Comparison of ENCODE assay signal across 8 mouse cellular contexts in the genomic region with DNA sequence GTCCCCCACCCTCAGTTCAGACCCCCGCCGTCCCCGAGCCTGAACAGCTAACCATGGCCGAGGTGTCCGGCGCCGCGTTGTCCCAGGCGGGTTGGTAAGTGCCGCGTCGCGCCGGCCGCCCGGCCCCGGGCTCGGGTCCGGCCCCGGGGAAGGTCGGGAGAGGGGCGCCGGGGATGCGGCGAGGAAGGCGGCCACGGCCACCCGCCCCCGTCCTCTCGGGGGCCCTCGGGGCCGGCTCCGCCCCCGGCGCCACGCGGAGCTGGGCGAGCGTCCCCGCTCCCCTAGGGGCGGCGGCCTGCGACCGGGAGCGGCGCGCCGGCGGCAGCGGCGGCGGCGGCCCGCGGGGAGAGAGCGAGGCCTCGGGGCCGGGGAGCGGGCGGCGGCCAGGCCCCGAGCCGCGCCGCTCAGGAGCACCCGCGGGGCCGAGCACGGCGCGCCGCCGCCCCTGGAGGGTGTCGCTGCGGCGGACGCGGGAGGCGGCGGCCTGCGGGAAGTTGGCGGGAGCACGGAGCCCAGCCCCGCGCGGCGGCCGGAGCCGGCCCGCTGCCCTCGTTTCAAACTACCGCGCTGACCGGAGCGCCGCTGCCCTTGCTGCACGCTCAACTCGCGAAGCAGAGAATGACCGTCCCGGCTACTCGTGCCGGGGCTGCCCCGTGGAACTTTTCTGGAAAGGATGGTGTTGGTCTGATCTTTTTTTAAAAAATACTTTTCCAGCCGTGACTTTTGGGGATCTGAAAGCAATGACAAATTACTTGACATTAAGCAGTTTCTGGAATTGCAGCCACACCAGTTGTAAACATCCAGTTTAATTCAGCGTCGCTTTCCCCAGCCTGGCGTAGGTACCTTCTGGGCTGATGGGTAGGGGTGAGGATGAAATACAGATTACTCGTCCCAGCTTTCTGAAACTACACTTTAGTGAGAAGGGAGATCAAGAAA. TPM values are rescaled to one million over a fixed set of nuclear protein-coding genes. Genes with fewer than 3 reads are reported as not detected.
DNase-seq lines count a peak whose midpoint lies in the region; ATAC-seq and TF ChIP-seq lines count a peak whose summit lies in the region.

No protein-coding gene starts in this region.

- WGBS in intestine, embryonic 14.5 days: under 1% methylated on average over 82 of the region's 109 CpGs
- under 1% methylated on average over 81 of the region's 109 CpGs for WGBS in limb, embryonic 12.5 days
- under 1% methylated on average over 58 of the region's 109 CpGs for WGBS in midbrain, embryonic 12.5 days
- 1% methylated on average over 84 of the region's 109 CpGs for WGBS in spleen, adult 2 months

- peak overlapping the region; percentile 63 for H3K4me2 ChIP-seq in intestine, embryonic 14.5 days (ENCODE audit: low read length)
- H3K4me2 ChIP-seq in limb, embryonic 12.5 days: peak overlapping the region; percentile 73
- H3K4me2 ChIP-seq in midbrain, embryonic 12.5 days (replicated peaks): peak overlapping the region; percentile 68

- TF ChIP-seq POLR2A in cortical plate, adult 2 months (IDR thresholded peaks at IDR 0.05; ENCODE audit: extremely low read depth, insufficient read depth, low read length): no peak
- no peak for TF ChIP-seq POLR2A in spleen, adult 2 months (IDR thresholded peaks at IDR 0.05; ENCODE audit: low read depth, low read length)

- peak overlapping the region; percentile 55 for H3K4me3 ChIP-seq in cortical plate, adult 2 months (ENCODE audit: insufficient read depth, low read length)
- H3K4me3 ChIP-seq in intestine, embryonic 14.5 days (ENCODE audit: low read depth, low read length): peak overlapping the region; percentile 78
- H3K4me3 ChIP-seq in limb, embryonic 12.5 days (replicated peaks): peak overlapping the region; percentile 80
- peak overlapping the region; percentile 82 for H3K4me3 ChIP-seq in midbrain, embryonic 12.5 days
- H3K4me3 ChIP-seq in spleen, adult 2 months (ENCODE audit: extremely low read depth, insufficient read depth, insufficient read length): peak overlapping the region; percentile 92

- no peaks in the 10 kb centered on the region for H3K36me3 ChIP-seq in intestine, embryonic 14.5 days (ENCODE audit: control insufficient read depth, insufficient read depth, low read length)
- no peaks in the 10 kb centered on the region for H3K36me3 ChIP-seq in limb, embryonic 12.5 days
- H3K36me3 ChIP-seq in midbrain, embryonic 12.5 days: no peaks in the 10 kb centered on the region
- H3K36me3 ChIP-seq in spleen, adult 2 months (ENCODE audit: control insufficient read depth, insufficient read depth, low read length): no peaks in the 10 kb centered on the region

- peak overlapping the region; percentile 95 for H3K9ac ChIP-seq in intestine, embryonic 14.5 days (ENCODE audit: low read length)
- H3K9ac ChIP-seq in limb, embryonic 12.5 days (replicated peaks): peak overlapping the region; percentile 97
- H3K9ac ChIP-seq in midbrain, embryonic 12.5 days (replicated peaks): peak overlapping the region; percentile 95

- TF ChIP-seq CTCF in cortical plate, adult 2 months (IDR thresholded peaks at IDR 0.05; ENCODE audit: extremely low read depth, insufficient read depth, low read length): no peak
- TF ChIP-seq CTCF in spleen, adult 2 months (IDR thresholded peaks at IDR 0.05; ENCODE audit: extremely low read depth, insufficient read depth, insufficient read length, insufficient replicate concordance): no peak

- H3K9me3 ChIP-seq in intestine, embryonic 14.5 days (ENCODE audit: control insufficient read depth, low read length): no peaks in the 10 kb centered on the region
- no peaks in the 10 kb centered on the region for H3K9me3 ChIP-seq in limb, embryonic 12.5 days
- H3K9me3 ChIP-seq in midbrain, embryonic 12.5 days: no peaks in the 10 kb centered on the region

- peak; percentile 67 for ATAC-seq in intestine, embryonic 14.5 days (replicated peaks; ENCODE audit: low FRiP score, low TSS enrichment, low read depth)
- peak; percentile 73 for ATAC-seq in limb, embryonic 12.5 days (ENCODE audit: insufficient number of reproducible peaks, insufficient read depth, low FRiP score, low TSS enrichment, low read depth)
- peak; percentile 80 for ATAC-seq in midbrain, embryonic 12.5 days (ENCODE audit: low FRiP score, low read depth)

- intact Hi-C loops in gastrocnemius, postnatal 14 days (cut with DNase I; ENCODE audit: low total_unique reads): no loop called here

- no peaks in the 10 kb centered on the region for H3K27me3 ChIP-seq in intestine, embryonic 14.5 days (replicated peaks; ENCODE audit: control insufficient read depth, insufficient read depth, low read length)
- no peaks in the 10 kb centered on the region for H3K27me3 ChIP-seq in limb, embryonic 12.5 days
- no peaks in the 10 kb centered on the region for H3K27me3 ChIP-seq in midbrain, embryonic 12.5 days
- no peaks in the 10 kb centered on the region for H3K27me3 ChIP-seq in spleen, adult 2 months (ENCODE audit: control insufficient read depth, insufficient read depth, low read length)

- peak; percentile 17 to 29 for DNase-seq in thymus, adult 18-20 months
- DNase-seq in thymus, postnatal 25 days: no peak
- peak; percentile 60 for DNase-seq in gastrocnemius, postnatal 14 days
- peak; percentile 83 for DNase-seq in intestine, embryonic 14.5 days (ENCODE audit: low spot score)
- peak in 1 of 2 experiments; percentile 43 for DNase-seq in spleen, adult 2 months (ENCODE audit: low read depth in 1 of 2, low spot score in 2 of 2)

- H3K4me1 ChIP-seq in cortical plate, adult 2 months (ENCODE audit: control insufficient read depth, insufficient read depth, low read length): no peaks in the 10 kb centered on the region; the same call in 1 of the 2 replicates
- peaks cover 17% of the 10 kb centered on the region for H3K4me1 ChIP-seq in intestine, embryonic 14.5 days (replicated peaks; ENCODE audit: control insufficient read depth, insufficient read depth, low read length)
- peaks cover 25% of the 10 kb centered on the region for H3K4me1 ChIP-seq in limb, embryonic 12.5 days (replicated peaks)
- peaks cover 22% of the 10 kb centered on the region for H3K4me1 ChIP-seq in midbrain, embryonic 12.5 days
- H3K4me1 ChIP-seq in spleen, adult 2 months (ENCODE audit: control insufficient read depth, insufficient read depth, insufficient read length): peaks cover 4% of the 10 kb centered on the region; the same call in 1 of the 2 replicates

- peak overlapping the region; percentile 77 for H3K27ac ChIP-seq in cortical plate, adult 2 months (ENCODE audit: insufficient read depth, low read length)
- peak overlapping the region; percentile 100 for H3K27ac ChIP-seq in intestine, embryonic 14.5 days (ENCODE audit: low read depth)
- peak overlapping the region; percentile 100 for H3K27ac ChIP-seq in limb, embryonic 12.5 days
- H3K27ac ChIP-seq in midbrain, embryonic 12.5 days (replicated peaks): peak overlapping the region; percentile 99
- peak overlapping the region; percentile 96 for H3K27ac ChIP-seq in spleen, adult 2 months (ENCODE audit: insufficient read depth, low read length)

RNA-seq across cellular contexts. Expression of a gene that starts 0.6 kb away (rescaled TPM):
- 20.8 and 24.0 TPM in 2 replicates for polyA plus RNA-seq in cortical plate, adult 2 months (2012; rRNA removed)
- total RNA-seq in gastrocnemius, postnatal 14 days (2021): 10 to 100 TPM; 18.5 to 23.3 TPM
- polyA plus RNA-seq in intestine, embryonic 14.5 days (2014; fragmentation: Nextera tagmentation; extraction: Ambion mirVana): 27.0 and 31.1 TPM in 2 replicates
- 41.5 and 46.5 TPM in 2 replicates for polyA plus RNA-seq in limb, embryonic 12.5 days (2016; fragmentation: Nextera tagmentation; extraction: Ambion mirVana)
- polyA plus RNA-seq in midbrain, embryonic 12.5 days (2016; fragmentation: Nextera tagmentation; extraction: Ambion mirVana): 39.4 and 40.8 TPM in 2 replicates
- 0.73 and 1.2 TPM in 2 replicates for polyA plus RNA-seq in spleen, adult 2 months (2012; rRNA removed)

Comparison
In these comparisons a context has a peak if more than half of its experiments do, and no peak if none do; other contexts are left out.
1. RNA of a gene that starts 0.6 kb away (polyA plus RNA-seq): 41.5 to 46.5 TPM in limb, embryonic 12.5 days, 39.4 to 40.8 TPM in midbrain, embryonic 12.5 days, 27.0 to 31.1 TPM in intestine, embryonic 14.5 days and 20.8 to 24.0 TPM in cortical plate, adult 2 months; 0.73 to 1.2 TPM in spleen, adult 2 months; every median in the first group is over 10 times any median in the second.
2. Peak in every context shown above with its lines, with median percentiles within 50 percentile points of each other: H3K27ac ChIP-seq, H3K4me3 ChIP-seq, ATAC-seq, H3K4me2 ChIP-seq and H3K9ac ChIP-seq.